Mouse (Mus musculus): ENCODE data around the gene Dennd5a. TPM values are rescaled to one million over a fixed set of nuclear protein-coding genes. Genes with fewer than 3 reads are reported as not detected.

Gene Dennd5a
- total RNA-seq, 2 experiments from 2014 or later = 102 to 152 TPM

DNA sequence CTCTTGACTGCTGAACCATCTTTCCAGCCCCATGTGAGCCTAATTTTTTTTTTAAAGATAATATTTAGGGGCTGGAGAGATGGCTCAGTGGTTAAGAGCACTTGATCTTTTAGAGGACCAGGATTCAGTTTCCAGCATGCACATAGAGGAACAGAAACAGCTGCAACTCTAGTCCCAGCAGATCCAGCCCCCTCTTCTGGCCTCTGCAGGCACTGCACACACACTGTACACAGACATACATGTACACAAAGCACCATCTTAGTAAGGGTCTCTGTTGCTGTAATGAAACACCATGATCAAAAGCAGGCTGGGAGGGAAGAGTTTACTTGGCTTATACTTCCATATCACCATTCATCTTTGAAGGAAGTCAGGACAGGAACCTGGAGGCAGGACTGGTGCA lies 5.4 kb upstream of the Dennd5a start:
- no peak for ATAC-seq (ENCODE audit: poor library complexity, severe bottlenecking)

DNA sequence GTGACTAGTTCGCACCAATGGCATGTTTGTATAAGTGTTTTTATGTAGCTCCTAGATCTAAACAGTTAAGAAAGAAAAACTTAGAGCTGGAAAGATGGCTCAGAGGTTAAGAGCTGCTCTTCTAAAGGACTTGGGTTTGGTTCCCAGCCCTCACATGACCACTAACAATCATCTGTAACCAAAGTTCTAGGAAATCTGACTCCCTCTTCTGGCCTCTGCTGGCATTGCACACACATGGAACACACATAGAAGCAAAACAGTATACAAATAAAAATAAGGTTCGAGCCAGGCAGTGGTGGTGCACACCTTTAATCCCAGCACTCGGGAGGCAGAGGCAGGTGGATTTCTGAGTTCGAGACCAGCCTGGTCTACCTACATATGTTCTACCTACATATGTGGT lies 3.4 kb upstream of the Dennd5a start:
- ATAC-seq (ENCODE audit: poor library complexity, severe bottlenecking) = no peak

DNA sequence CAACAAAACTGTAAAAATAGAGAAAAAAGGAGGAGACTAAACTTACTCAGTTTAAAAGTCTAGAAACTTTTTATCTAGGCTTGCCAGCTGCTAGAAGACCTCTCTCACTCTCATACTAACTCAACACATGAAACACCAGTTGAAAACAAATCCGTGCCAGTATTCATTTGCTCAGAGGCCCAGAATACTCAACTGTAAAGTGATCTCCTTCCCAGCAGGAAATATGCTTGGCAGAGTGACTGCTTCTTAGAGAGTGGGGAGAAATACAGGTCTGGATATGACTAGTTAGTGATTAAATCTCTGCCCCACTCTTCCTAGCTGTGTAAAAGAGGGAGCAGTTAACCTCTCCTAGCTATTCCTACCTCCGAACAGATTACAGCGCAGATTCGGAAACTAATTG lies 2.3 kb upstream of the Dennd5a start:
- no peak for ATAC-seq (ENCODE audit: poor library complexity, severe bottlenecking)

DNA sequence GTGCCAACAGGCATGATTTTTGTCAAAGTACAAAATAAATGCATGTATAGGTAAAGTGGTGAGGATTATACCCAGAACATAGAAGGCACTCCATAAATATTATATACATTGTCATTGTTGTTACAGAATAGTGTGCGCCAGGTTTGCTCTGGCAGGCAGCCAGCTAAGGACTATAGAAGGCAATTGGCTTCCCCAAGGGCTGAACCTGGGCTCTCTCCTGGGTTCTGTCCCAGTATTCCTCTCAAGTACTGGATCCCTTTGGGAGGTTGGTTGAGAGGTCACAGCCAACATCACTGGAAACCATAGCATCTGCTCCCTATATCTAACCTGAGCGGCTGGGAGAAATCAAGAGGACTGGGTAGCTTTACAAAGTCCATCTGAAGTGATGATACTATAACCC lies 1.3 kb upstream of the Dennd5a start:
- no peak for ATAC-seq (ENCODE audit: poor library complexity, severe bottlenecking)

GRCm38 (mm10) chr7:109960613-109961154 lies 414 bp upstream of the Dennd5a start:
- ATAC-seq (ENCODE audit: poor library complexity, severe bottlenecking) = no peak

- peak; percentile 57 for ATAC-seq (ENCODE audit: poor library complexity, severe bottlenecking)
Measured at GRCm38 (mm10) chr7:109958843-109959715, 1.2 kb downstream of the Dennd5a start.

DNA sequence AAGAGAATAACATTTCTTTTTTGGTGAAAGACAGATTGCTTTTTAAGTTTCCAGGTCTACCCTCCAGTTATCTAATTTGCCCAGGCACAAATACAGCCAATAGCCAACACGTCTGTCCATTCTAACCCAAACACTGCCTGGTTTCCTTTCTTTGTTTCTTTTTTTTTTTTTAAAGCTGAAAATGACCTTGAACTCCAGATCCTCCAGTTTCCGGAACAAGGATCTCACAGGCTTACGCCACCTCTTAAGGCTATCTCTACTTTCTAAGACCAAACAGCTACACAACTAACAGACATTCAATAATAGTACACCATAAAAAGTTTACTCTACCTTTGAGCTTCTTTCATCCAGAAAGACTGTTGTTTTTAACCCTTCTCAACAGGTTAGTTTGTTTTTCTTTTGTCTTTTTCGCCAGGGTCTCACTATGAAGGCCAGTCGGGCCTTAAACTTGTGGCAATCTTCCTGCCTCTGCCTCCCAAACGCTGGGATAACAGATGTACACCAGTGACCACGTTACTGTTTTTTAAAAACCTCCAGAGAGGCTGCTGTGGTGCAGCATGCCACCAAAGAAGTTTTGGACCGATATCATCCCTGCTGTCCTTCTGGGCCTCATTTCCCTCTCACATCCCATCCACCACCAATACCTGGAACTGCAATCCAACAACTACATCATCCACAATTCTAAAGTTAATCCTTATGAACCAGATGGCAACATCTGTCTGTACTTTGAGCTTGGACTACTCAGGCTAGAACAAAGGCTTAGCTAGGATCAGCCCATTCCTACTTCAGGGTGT lies 2.1 kb downstream of the Dennd5a start:
- ATAC-seq (ENCODE audit: poor library complexity, severe bottlenecking) = no peak

GRCm38 (mm10) chr7:109954622-109955401 lies 5.5 kb downstream of the Dennd5a start:
- ATAC-seq (ENCODE audit: poor library complexity, severe bottlenecking) = no peak

- 0 out of 2 replicates have a peak, but pooled peaks have one; percentile 35 for ATAC-seq (ENCODE audit: poor library complexity, severe bottlenecking)
Measured at GRCm38 (mm10) chr7:109951297-109951696, 9.0 kb downstream of the Dennd5a start.

GRCm38 (mm10) chr7:109944421-109945034 lies 15.7 kb downstream of the Dennd5a start:
- no peak for ATAC-seq (ENCODE audit: poor library complexity, severe bottlenecking)

DNA sequence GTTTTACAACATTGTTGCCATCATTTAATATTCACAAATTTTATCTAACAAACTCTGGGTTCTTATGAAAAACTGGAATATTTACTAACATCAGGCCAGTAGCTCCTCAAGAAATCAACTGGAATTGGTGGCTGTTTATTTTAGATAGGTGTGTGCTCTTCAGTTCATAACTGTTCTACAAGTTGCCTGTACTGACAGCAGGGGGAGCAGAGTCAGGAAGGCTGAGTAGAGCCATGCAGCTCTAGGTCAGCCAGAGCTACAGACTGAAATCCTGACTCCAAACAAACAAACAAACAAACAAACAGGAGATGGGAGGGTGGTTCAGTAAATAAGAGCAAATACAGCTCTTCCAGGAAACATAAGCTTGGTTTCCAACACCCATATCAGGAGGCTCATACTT lies 30.6 kb downstream of the Dennd5a start:
- no peak for ATAC-seq (ENCODE audit: poor library complexity, severe bottlenecking)

DNA sequence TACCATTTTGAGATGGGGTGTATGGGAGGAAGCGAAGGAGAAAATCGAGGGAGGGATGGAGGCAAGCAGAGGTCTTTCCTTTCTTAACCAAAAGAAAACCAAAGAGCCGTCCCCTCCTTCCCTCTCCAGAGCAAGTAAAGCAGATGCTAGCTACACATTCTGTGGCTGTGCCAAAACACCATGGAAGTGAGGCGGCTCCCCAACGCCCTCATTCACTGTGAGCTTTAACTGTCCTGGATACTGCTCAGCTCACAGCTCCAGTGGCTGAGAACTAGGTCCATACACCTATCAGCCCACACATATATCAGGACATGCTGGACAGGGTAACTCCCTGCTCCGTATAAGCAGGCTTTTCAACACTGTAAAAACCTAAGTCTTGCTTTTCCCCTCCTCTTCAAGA lies 31.9 kb downstream of the Dennd5a start:
- no peak for ATAC-seq (ENCODE audit: poor library complexity, severe bottlenecking)

DNA sequence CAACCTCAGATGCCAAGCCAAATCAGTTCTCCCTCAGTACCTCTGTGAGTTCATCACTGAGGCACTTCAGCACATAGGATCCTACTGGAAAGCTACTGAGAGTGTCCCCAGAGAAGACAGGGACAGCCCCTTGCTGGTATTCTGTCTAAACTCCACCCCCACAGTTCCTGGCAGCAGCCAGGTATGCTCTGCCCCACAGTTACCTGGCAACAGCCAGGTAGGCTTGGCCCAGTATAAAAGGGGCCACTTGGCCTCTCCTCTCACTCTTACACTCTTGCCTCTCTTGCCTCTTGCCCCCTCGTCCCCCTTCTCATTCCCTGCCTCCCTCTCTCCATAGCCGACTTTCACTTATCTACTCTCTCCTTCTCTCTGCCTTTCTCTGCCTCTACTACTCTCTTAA lies 35.3 kb downstream of the Dennd5a start:
- no peak for ATAC-seq (ENCODE audit: poor library complexity, severe bottlenecking)

- ATAC-seq (ENCODE audit: poor library complexity, severe bottlenecking) = no peak
Measured at GRCm38 (mm10) chr7:109922889-109923288, 37.4 kb downstream of the Dennd5a start.

GRCm38 (mm10) chr7:109906165-109906564 lies 54.1 kb downstream of the Dennd5a start:
- ATAC-seq (ENCODE audit: poor library complexity, severe bottlenecking) = no peak

DNA sequence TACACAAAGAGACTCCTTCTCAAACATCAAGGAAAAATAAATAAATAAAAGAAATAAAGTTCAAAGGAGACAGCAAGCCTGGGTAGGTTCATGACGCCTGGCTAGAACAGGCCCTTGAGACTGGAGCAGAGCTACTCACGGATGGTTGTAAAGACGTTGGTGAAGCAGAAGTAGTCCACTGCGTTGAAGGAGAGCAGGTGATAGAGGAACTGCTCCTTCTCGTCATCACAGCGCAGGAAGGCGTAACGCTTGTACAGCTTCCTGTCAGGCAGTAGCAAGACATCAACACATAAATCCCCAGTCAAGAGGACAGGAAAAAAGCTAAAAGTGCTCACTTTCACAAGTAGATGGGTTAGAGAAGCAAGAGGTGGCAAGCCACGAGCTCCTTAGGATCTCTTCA lies 59.3 kb downstream of the Dennd5a start:
- ATAC-seq (ENCODE audit: poor library complexity, severe bottlenecking) = peak; percentile 94

DNA sequence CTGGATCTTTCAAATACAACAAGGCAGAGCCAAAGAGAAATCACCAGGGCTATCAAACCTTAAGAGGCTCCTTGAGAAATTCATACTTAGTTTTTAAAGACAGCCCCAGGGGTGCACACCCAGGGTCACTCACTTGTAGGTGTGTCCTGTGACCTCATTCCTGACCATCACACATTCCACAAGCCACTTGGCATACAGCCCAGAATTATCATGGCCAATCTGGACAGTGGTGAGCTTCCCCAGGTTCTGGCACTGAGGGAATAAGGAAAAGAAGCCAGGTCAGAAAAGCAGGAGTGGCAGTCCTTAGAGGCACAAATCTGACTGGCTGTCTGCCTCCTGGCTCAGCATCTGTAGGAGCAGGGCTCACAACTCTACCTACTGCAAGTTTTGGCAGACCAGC lies 61.4 kb downstream of the Dennd5a start:
- no peak for ATAC-seq (ENCODE audit: poor library complexity, severe bottlenecking)

DNA sequence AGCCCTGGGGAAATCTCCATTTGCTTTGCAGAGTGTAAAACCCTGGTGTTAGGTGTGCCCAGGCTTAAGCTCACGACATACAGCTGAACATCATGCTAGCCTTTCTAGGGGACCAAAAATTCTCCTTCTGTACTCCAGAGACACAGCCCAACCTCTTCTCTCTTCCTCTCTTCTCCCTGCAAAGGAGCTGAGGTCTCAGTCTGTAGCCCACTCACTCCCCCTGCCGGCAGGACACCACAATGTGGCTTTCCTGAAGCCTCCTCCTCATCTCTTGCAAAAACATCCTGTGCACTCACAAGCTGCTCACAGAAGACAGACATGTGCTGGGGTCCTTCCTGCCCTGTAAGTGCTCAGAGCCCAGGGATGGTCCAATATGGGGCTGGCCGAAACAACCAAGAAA lies 67.7 kb downstream of the Dennd5a start:
- peak; percentile 70 for ATAC-seq (ENCODE audit: poor library complexity, severe bottlenecking)

- no peak for ATAC-seq (ENCODE audit: poor library complexity, severe bottlenecking)
Measured at GRCm38 (mm10) chr7:109891786-109892185, 68.5 kb downstream of the Dennd5a start.

GRCm38 (mm10) chr7:109890256-109890655 lies 70.0 kb downstream of the Dennd5a start:
- no peak for ATAC-seq (ENCODE audit: poor library complexity, severe bottlenecking)
